Mouse (Mus musculus) cortical plate, adult 2 months (tissue): ENCODE results near the gene Uqcc1.
A peak's percentile ranks its signal among the peaks of the same experiment; 100 is the strongest.

ENCODE experiments used
- CTCF ChIP-seq: fragments of 200-500 bp; IDR thresholded peaks from 2 replicates; pipeline ENCODE4 v1.5.1; 2011; ENCODE audit warnings: mild to moderate bottlenecking, control low read depth, low read length; ENCODE audit not compliant: insufficient read depth; ENCODE audit errors: extremely low read depth
- POLR2A ChIP-seq: fragments of 200-500 bp; IDR thresholded peaks from 2 replicates; pipeline ENCODE4 v1.6.1; 2011; ENCODE audit warnings: mild to moderate bottlenecking, low read length, control low read depth; ENCODE audit not compliant: insufficient read depth; ENCODE audit errors: extremely low read depth

DNA sequence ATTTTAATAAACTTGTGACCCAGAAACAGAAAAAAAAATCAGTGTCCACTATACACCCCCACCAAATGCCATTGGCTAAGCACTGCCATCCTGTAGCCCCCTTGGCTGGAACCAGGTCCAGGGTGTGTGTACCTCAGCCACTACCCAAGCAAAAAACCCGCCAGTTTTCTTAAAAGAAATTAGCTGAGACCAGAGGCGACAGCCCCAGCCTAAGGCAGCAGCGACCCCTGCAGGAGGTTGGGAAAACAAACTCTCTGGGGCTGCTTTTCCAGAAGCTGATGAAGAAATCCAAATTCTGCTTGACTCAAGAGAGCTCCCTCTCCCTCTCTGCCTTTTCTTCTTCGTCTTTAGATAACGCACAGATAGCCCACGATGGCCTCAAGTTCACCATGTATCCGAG lies 16.0 kb upstream of the Uqcc1 start:
- TF ChIP-seq CTCF (peak; percentile 84), POLR2A (no peak)
